Mouse (Mus musculus): ENCODE measurements around the gene Magi1.

DNA sequence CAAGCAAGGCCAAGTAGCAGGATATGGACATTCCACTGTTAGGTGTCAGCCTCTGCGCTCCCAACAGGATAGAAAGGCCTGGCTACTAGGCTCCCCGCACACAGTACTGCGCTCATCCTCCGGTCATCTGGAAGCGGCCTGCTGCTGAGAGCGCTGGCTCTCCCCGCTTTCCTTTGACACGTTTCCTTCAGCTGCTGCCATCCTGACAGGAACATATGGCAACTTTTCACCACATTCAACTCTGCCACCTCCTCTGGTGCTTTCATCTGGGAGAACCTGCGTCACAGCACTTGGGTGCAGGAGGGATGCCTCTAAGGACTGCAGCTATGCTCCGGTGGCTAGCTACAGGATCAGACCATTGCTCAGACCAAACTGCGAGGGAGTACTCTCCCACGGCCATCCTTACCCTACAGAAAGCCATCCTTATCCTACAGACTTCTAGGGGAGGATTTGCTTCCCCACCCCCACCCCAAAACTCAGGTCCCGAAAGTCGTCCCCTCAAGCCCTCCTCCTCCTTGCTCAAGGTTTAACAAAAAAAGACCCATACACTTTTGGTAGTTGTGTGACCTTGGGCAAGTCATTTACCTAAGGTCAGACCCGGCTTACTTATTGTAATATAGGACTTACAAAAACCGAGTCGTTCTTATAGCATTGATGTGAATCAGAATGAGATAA is 2.0 kb downstream of the Magi1 start:
- TF ChIP-seq NRF1 (IDR thresholded peaks at IDR 0.05; ENCODE audit: insufficient read depth, low read depth, low read length, poor library complexity, severe bottlenecking), result no peak
- no peak for TF ChIP-seq CTCF (IDR thresholded peaks at IDR 0.05 in 2 of 3, conservative IDR thresholded peaks at IDR 0.05 in 1 of 3; ENCODE audit: control insufficient read depth in 1 of 3, insufficient read depth in 1 of 3, low read depth in 2 of 3, low read length in 3 of 3, poor library complexity in 1 of 3, severe bottlenecking in 1 of 3)
- no peak for TF ChIP-seq POLR2A (IDR thresholded peaks at IDR 0.05; ENCODE audit: control insufficient read depth in 1 of 2, insufficient read depth in 1 of 2, low read depth in 1 of 2, low read length in 2 of 2, poor library complexity in 1 of 2)
- no peak for TF ChIP-seq TAL1 (IDR thresholded peaks at IDR 0.05; ENCODE audit: low read length)
- TF ChIP-seq MAZ (IDR thresholded peaks at IDR 0.05; ENCODE audit: low read depth, low read length), result no peak
- TF ChIP-seq ELF1 (IDR thresholded peaks at IDR 0.05; ENCODE audit: low read depth, low read length), result no peak
- no peak for TF ChIP-seq SIN3A (IDR thresholded peaks at IDR 0.05; ENCODE audit: low read length)
- TF ChIP-seq POLR2AphosphoS5 (IDR thresholded peaks at IDR 0.05; ENCODE audit: borderline replicate concordance, low read depth, low read length), result no peak

Data from MEL (cell line).